Mouse (Mus musculus): ENCODE results near the gene Sympk.

Sympk gene

GRCm38 (mm10) chr7:19007026-19007977 lies 16.9 kb upstream of the Sympk start:
- DNase-seq: no peak

GRCm38 (mm10) chr7:19010581-19010980 lies 13.6 kb upstream of the Sympk start:
- no peak for DNase-seq

GRCm38 (mm10) chr7:19012025-19012621 lies 12.1 kb upstream of the Sympk start:
- no peak for DNase-seq

- DNase-seq: no peak
These were observed 11.3 kb upstream of the Sympk start for GRCm38 (mm10) chr7:19012882-19013281.

- DNase-seq: no peak
These were observed 9.7 kb upstream of the Sympk start for GRCm38 (mm10) chr7:19014452-19014851.

GRCm38 (mm10) chr7:19016042-19016441 lies 8.1 kb upstream of the Sympk start:
- DNase-seq: no peak

GRCm38 (mm10) chr7:19017909-19018308 lies 6.3 kb upstream of the Sympk start:
- DNase-seq: no peak

- DNase-seq: no peak
These were observed 3.1 kb upstream of the Sympk start for GRCm38 (mm10) chr7:19021048-19021447.

GRCm38 (mm10) chr7:19022189-19022958 lies 1.8 kb upstream of the Sympk start:
- DNase-seq: no peak

- DNase-seq: no peak
These were observed 791 bp upstream of the Sympk start, which contains the start of gene Foxa3 for GRCm38 (mm10) chr7:19023357-19023814. Gene Foxa3, minus strand, starts transcription at chr7:19023538.

- DNase-seq: no peak
These were observed 541 bp downstream of the Sympk start for GRCm38 (mm10) chr7:19024581-19025255.

GRCm38 (mm10) chr7:19028067-19028466 lies 3.9 kb downstream of the Sympk start:
- DNase-seq: no peak

GRCm38 (mm10) chr7:19029084-19029653 lies 5.0 kb downstream of the Sympk start:
- DNase-seq: no peak

GRCm38 (mm10) chr7:19031641-19032040 lies 7.5 kb downstream of the Sympk start:
- DNase-seq: no peak

GRCm38 (mm10) chr7:19044616-19045015 lies 20.4 kb downstream of the Sympk start:
- DNase-seq: no peak

- DNase-seq: no peak
These were observed 22.3 kb downstream of the Sympk start for GRCm38 (mm10) chr7:19046286-19047069.

- no peak for DNase-seq
These were observed 23.9 kb downstream of the Sympk start for GRCm38 (mm10) chr7:19048006-19048527.

GRCm38 (mm10) chr7:19049252-19049651 lies 25.1 kb downstream of the Sympk start:
- no peak for DNase-seq

GRCm38 (mm10) chr7:19050172-19050571 lies 26.0 kb downstream of the Sympk start:
- DNase-seq: peak; percentile 66

- no peak for DNase-seq
These were observed 27.0 kb downstream of the Sympk start for GRCm38 (mm10) chr7:19051161-19051560.

All from right cerebral cortex, adult 18-20 months (tissue).